Mouse (Mus musculus) layer of hippocampus, postnatal 14 days (tissue): ENCODE data around the gene Arl8b. TPM values are rescaled to one million over a fixed set of nuclear protein-coding genes. Genes with fewer than 3 reads are reported as not detected.
"Not testable (repeated sequence)": the region's sequence is repeated elsewhere in the genome, so short reads cannot be mapped to it uniquely, and the experiment has no call there.

Experiments
- DNase-seq, 2 experiments: peaks; one replicate each; pipeline ENCODE4 v3.0.0; 2021 to 2022; ENCODE audit warnings: low spot score in 2 of 2, mixed read lengths in 1 of 2
- total RNA-seq, 2 experiments: library from RNA; stranded (reverse); gene quantifications; 2 replicates each; pipeline ENCODE4 v1.2.3; 2021

Gene Arl8b
- total RNA-seq, 2 experiments from 2014 or later, result 188 to 200 TPM

GRCm38 (mm10) chr6:108832989-108833388, 50.1 kb downstream of the Arl8b start:
- no peak for DNase-seq

GRCm38 (mm10) chr6:108833963-108834697, 51.2 kb downstream of the Arl8b start:
- DNase-seq, result no peak

- DNase-seq, result no peak
These were observed 53.1 kb downstream of the Arl8b start for GRCm38 (mm10) chr6:108835765-108836691.

- no peak for DNase-seq
These were observed 54.2 kb downstream of the Arl8b start for GRCm38 (mm10) chr6:108837081-108837480.

GRCm38 (mm10) chr6:108837958-108838357, 55.1 kb downstream of the Arl8b start:
- no peak for DNase-seq

GRCm38 (mm10) chr6:108839432-108839831, 56.5 kb downstream of the Arl8b start:
- DNase-seq, result no peak

GRCm38 (mm10) chr6:108840861-108841640, 58.2 kb downstream of the Arl8b start:
- no peak for DNase-seq

- no peak for DNase-seq
These were observed 60.8 kb downstream of the Arl8b start for GRCm38 (mm10) chr6:108843664-108844063.

GRCm38 (mm10) chr6:108844093-108844492, 61.2 kb downstream of the Arl8b start:
- DNase-seq, result no peak

- no peak for DNase-seq
These were observed 61.9 kb downstream of the Arl8b start for GRCm38 (mm10) chr6:108844771-108845170.

GRCm38 (mm10) chr6:108852088-108852670, 69.3 kb downstream of the Arl8b start:
- no peak for DNase-seq

GRCm38 (mm10) chr6:108852986-108853385, 70.1 kb downstream of the Arl8b start:
- DNase-seq, result no peak

- no peak for DNase-seq
These were observed 75.7 kb downstream of the Arl8b start for GRCm38 (mm10) chr6:108858583-108858982.

GRCm38 (mm10) chr6:108861226-108861625, 78.3 kb downstream of the Arl8b start:
- no peak for DNase-seq

GRCm38 (mm10) chr6:108862548-108862947, 79.6 kb downstream of the Arl8b start:
- no peak for DNase-seq

- no peak for DNase-seq
These were observed 83.4 kb downstream of the Arl8b start for GRCm38 (mm10) chr6:108866317-108866716.

- DNase-seq, result not testable (repeated sequence)
These were observed 86.1 kb downstream of the Arl8b start for GRCm38 (mm10) chr6:108869031-108869430.

GRCm38 (mm10) chr6:108870421-108870820, 87.5 kb downstream of the Arl8b start:
- DNase-seq, result no peak

GRCm38 (mm10) chr6:108871251-108871650, 88.4 kb downstream of the Arl8b start:
- peak; percentile 16 to 19 for DNase-seq
